Mouse (Mus musculus): ENCODE data around the gene Gstt2.

Gstt2 gene

GRCm38 (mm10) chr10:75837248-75837759 is at the start of gene Gstt2:
TSS of gene Gstt2 (minus strand) at chr10:75837424.
- peak; percentile 61 to 86 for DNase-seq (ENCODE audit: low spot score in 2 of 2)

GRCm38 (mm10) chr10:75884742-75885141 is 47.5 kb upstream of the Gstt2 start:
- DNase-seq (ENCODE audit: low spot score in 2 of 2) = no peak

GRCm38 (mm10) chr10:75883232-75883552 is 46.0 kb upstream of the Gstt2 start:
- peak; percentile 53 to 75 for DNase-seq (ENCODE audit: low spot score in 2 of 2)

GRCm38 (mm10) chr10:75882433-75883231 is 45.4 kb upstream of the Gstt2 start:
- no peak for DNase-seq (ENCODE audit: low spot score in 2 of 2)

DNA sequence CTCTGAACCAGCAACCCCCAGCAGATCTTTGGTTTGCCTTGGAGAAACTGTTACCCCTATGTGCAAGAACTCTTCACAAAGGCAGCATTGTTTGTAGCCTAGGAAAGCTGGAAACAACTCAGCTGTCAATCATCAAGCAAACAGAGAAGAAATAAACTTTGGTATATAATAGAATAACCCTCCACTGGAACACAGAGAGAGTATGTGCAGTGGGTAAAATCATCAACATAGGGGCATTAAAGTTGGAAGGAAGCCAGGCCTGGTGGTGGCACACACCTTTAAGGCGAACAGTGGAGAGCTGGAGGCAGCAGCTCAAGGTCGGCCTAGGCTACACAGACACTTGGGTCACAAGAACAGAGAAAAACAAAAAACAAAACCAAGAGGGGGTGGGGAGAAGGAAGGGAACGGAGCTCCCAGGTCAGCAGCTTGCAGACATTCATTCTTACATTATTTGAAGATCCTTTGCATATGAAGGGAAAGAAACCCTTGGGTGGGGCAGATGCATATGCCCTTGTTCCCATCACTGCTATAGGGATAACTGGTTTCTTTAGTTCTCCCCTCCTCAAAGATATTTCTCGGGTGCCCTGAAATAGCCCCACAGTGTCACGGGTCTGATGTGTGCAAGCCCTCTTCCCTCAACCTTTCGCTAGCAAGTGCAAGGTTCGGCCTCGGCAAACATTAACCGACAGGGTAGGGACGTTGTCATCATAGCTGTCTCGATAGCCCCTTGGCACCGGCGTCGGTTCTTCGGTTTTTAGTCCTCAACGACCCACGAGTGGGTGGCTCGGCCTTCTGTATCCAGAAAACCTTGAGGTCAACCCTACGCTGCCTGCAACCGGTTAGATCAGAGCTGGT is 44.6 kb upstream of the Gstt2 start:
- DNase-seq (ENCODE audit: low spot score in 2 of 2) = no peak

DNA sequence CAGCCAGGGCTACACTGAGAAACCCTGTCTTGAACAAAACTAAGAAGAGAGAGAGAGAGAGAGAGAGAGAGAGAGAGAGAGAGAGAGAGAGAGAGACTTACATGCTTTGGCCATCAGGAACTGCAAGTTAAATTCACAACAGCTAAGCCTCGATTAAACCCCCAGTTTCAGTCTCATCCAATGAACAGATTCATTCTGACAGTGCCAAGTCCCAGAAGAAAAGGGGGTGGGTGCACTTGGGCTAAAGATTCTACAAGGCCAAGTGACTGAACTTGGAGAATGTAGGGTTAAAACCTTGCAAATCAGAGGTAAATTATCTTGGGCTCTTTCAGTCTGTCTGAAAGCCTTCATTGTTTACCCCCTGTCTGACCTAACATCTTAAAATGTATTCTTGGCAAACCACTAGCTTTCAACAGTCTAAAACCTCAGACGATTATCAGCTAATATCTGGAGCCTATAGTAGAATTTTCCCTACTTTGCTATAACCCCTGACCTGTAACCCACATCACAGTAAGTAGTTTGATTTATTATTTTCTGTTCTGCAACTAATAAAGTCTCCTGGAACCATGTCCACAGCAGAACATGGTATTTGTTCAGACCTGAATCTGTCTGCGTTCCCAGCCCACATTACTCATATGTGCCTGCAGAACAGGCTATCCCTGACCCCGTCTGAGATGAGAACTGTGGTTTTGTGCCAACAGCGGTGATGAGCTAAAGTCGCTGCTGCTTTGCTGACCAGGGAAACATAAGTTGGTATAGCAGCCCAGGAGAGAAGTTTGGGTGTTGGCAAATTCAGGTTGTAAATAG is 43.8 kb upstream of the Gstt2 start:
- no peak for DNase-seq (ENCODE audit: low spot score in 2 of 2)

GRCm38 (mm10) chr10:75880351-75880750 is 43.1 kb upstream of the Gstt2 start:
- no peak for DNase-seq (ENCODE audit: low spot score in 2 of 2)

DNA sequence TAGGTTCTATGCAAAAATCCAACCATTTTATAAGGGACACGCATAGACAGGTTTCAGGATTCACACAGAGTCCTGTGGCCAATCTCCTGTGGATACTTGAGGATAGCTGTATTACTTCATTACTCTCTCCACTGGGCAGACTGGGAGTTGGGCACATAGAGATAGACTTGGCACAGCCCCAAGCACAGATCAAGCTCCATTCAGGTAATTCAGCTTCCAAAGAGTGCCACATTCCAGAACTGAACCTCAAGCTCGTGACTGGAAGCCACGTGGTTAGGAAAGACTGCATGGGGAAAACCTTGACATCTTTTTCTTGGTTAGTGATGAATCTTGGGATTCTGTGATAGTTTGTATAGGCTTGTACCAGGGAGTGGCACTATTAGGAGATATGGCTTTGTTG is 41.6 kb upstream of the Gstt2 start:
- no peak for DNase-seq (ENCODE audit: low spot score in 2 of 2)

DNA sequence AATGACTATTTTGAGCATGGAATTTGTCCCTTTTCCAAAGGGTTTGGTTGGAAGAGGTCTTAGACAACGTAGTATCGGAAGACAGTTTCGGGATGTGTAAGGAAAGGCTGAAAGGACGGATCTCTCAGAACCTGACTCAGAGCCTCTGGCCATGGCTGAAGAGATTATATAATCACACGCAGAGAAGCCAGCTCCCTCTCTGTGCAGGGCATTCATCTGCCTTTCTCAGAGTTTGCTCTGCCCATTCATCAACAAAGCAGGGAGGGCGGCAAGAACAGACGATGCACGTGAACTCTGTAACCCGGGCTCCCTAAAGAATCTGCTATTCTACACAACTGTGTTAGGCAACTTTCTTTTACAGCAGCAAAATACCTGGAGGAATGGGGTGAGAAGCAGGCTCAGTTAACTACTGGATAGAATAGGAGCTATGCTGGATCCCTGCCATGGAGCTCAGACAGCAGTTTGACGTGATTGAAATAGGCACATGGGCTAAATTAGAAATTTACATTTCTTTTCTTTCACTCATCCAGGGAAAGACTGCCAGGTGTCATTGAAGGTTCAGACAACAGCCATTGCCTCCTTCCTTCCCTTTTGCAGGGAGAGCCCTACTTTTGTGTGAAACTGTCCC is 36.4 kb upstream of the Gstt2 start:
- no peak for DNase-seq (ENCODE audit: low spot score in 2 of 2)

DNA sequence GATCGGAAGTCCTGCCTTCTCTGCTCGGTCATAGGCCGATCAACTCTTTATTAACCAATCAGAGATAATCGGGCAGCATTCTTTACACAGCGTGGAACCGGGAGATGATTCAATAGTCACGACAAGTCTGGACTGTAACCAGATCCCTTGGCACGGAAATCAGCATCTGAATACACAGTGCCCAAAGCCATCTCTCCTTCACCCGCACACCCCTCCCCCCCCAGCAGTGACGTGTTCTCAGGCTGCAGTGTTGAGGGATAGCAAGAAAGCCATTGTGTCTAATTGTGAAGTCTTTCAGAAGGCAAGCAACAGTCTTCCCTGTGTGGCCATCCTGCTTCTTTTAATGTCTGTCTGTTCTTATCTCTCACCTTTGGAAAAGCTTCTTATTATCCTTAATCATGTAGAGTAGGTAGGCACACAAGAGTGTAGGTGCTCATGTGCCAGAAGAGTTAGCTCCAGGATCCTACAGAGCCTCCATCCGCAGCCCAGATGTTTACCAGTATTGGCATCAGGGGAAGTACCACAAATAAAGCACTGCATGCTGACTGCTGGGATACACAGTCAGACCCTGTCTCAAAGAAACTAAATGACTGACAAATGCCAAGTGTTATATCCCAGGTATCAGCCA is 35.8 kb upstream of the Gstt2 start:
- DNase-seq (ENCODE audit: low spot score in 2 of 2) = peak; percentile 59 to 89

GRCm38 (mm10) chr10:75872025-75872914 is 35.0 kb upstream of the Gstt2 start:
- DNase-seq (ENCODE audit: low spot score in 2 of 2) = no peak

DNA sequence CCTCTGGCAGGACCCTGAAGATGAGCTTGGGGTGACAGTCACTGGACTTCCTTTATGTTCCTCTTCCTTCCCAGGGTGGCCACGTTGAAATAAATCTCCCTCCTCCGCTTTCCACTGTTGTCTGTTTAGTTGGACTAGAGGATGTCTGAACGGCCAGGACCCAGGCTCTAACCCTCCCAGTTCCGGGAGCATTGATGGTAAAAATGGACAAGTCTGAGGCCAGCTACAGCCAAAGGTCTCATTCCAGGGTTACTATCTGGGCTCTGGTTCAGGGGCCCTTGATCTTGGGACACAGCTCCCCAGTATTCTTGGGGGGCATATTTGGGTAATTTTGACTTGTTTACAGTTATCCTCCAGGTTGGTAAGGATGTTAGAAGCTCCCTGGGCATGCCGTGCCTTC is 24.4 kb upstream of the Gstt2 start:
- no peak for DNase-seq (ENCODE audit: low spot score in 2 of 2)

DNA sequence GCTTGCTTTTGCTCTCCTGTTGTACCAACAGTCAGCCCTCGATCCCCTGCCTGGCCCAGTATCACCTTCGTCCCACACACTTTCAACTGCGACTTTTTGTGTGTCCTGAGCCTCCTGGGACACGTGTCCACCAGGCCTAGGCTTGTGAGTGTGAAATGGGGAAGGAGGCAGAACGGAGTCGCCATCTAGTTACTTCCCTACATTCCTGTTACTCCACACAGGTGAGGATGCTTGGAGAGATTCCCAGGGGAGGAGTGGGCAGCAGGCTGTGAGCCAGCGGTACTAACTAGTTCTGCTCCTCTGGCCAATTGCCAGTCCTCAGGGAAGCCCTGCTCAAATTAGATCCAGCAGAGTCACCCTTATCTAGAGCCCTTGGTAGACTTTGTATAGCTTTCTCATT is 23.5 kb upstream of the Gstt2 start:
- DNase-seq (ENCODE audit: low spot score in 2 of 2) = no peak

- DNase-seq (ENCODE audit: low spot score in 2 of 2) = peak; percentile 62 to 83
These were observed 22.7 kb upstream of the Gstt2 start, which contains the start of gene Mif for GRCm38 (mm10) chr10:75859786-75860470. TSS of gene Mif (minus strand) at chr10:75860240.

GRCm38 (mm10) chr10:75859107-75859746 is 22.0 kb upstream of the Gstt2 start:
- DNase-seq (ENCODE audit: low spot score in 2 of 2) = peak in 1 of 2 experiments; percentile 48

DNA sequence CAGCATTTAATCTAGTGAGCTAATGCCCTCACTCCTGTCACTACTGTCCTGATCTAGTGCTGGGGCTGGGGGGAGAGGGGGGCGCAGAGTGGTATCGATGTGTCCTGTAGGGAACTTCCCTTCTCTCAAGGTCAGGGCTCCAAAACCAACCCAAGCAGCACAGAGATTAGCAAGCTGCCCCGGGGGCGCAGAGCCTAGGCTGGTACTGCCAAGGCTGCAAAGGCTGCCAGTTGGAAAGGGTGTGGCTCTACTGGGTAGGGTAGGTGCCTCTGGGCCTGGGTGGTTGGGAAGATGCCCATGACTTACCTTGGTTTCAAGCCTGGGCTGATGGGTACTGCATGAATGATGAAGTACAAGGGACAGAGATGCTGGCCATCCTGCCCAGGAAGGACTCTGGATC is 20.4 kb upstream of the Gstt2 start:
- no peak for DNase-seq (ENCODE audit: low spot score in 2 of 2)

DNA sequence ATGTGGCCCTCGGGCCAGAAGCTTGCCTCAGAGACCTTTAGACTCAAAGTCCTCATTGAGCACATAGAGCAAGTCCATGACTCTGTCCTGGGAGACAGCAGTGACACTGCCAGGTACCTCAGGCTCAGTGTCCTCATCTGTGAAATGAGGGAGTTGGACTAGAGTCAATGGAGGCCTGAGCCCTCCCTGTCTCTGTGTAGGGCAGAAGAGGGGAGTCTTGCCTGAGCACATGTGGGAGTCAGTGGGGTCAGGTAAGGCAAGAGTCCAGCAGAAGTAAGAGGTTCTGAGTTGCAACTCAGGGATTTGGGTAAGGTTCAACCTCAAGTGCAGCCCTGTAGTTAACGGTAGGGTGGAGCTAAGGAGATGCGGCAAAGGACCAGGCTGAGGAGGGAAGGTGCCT is 19.8 kb upstream of the Gstt2 start:
- no peak for DNase-seq (ENCODE audit: low spot score in 2 of 2)

DNA sequence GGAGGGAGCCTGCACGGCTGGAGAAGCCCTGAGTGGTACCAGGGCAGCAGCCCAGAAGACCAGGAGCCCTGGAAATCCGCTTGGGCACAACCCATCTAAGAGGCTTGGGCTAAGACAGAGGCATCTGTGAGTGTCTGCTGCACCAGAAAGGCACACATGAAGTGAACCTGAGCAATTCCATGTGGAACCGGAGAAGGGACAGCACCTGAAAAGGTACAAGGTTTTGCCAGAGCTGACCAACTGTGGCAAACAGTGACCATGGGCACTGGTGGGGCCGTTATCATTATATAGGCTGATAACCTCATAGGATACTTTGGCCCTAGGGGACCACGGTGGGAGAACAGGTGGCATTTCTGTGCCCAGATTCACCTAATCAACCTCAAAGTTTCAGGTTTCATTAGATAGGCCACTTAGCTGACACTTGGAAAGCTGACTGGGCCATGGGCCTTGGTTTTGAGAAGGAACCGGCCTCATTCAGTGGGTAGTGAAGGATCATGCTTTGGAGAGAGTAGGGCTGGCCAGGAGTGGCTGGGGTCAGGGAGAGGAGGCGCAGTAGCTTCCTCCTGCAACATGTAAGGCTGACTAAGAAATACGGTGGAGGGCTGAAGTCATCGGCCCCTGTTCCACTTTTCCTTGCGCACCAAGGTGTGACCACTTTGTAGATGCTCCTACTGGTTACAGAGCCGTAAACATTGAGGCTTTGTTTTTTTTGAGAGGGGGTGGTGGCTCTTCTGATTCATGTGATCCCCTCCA is 19.1 kb upstream of the Gstt2 start:
- no peak for DNase-seq (ENCODE audit: low spot score in 2 of 2)

Data from cerebellum, postnatal 4 days (tissue).